Mouse (Mus musculus): Measurements from ENCODE around the gene Arhgap17. TPM values are rescaled to one million over a fixed set of nuclear protein-coding genes. Genes with fewer than 3 reads are reported as not detected.

Gene Arhgap17
- polyA plus RNA-seq, 1 experiment, result 38.3 TPM

GRCm38 (mm10) chr7:123385693-123386407 is 16.1 kb upstream of the Arhgap17 start:
- no peak overlapping the region for H3K4me3 ChIP-seq (replicated peaks; ENCODE audit: control insufficient read depth, low read depth, low read length)
- no peaks in the 10 kb centered on the region for H3K4me1 ChIP-seq (ENCODE audit: control insufficient read depth, insufficient read depth, low read length)
- TF ChIP-seq CTCF (IDR thresholded peaks at IDR 0.05; ENCODE audit: control insufficient read depth, insufficient read depth, low read length), result no peak
- TF ChIP-seq POLR2A (IDR thresholded peaks at IDR 0.05; ENCODE audit: borderline replicate concordance, control insufficient read depth, low read depth, low read length), result no peak
- 82% methylated on average over 11 of the region's 11 CpGs for WGBS
- no peak overlapping the region for H3K27ac ChIP-seq (ENCODE audit: control insufficient read depth, insufficient read depth, low read depth, low read length, poor library complexity)

GRCm38 (mm10) chr7:123377443-123378400 is 8.0 kb upstream of the Arhgap17 start:
- peak overlapping the region; percentile 90 for H3K4me3 ChIP-seq (replicated peaks; ENCODE audit: control insufficient read depth, low read depth, low read length)
- H3K27ac ChIP-seq (ENCODE audit: control insufficient read depth, insufficient read depth, low read depth, low read length, poor library complexity), result peak overlapping the region; percentile 31; the same call in 1 of the 2 replicates
- 4% methylated on average over 41 of the region's 41 CpGs for WGBS
- TF ChIP-seq CTCF (IDR thresholded peaks at IDR 0.05; ENCODE audit: control insufficient read depth, insufficient read depth, low read length) (no peak), POLR2A (IDR thresholded peaks at IDR 0.05; ENCODE audit: borderline replicate concordance, control insufficient read depth, low read depth, low read length) (peak; percentile 58)
- no peaks in the 10 kb centered on the region; the same call in 1 of the 2 replicates for H3K4me1 ChIP-seq (ENCODE audit: control insufficient read depth, insufficient read depth, low read length)

GRCm38 (mm10) chr7:123371501-123371900 is 1.8 kb upstream of the Arhgap17 start:
- Histone ChIP-seq H3K4me1 (ENCODE audit: control insufficient read depth, insufficient read depth, low read length) (peaks cover 4% of the 10 kb centered on the region; the same call in 1 of the 2 replicates), H3K27ac (ENCODE audit: control insufficient read depth, insufficient read depth, low read depth, low read length, poor library complexity) (no peak overlapping the region), H3K4me3 (replicated peaks; ENCODE audit: control insufficient read depth, low read depth, low read length) (no peak overlapping the region)
- TF ChIP-seq CTCF (IDR thresholded peaks at IDR 0.05; ENCODE audit: control insufficient read depth, insufficient read depth, low read length), result 0 out of 2 replicates have a peak, but pooled peaks have one; percentile 16
- TF ChIP-seq POLR2A (IDR thresholded peaks at IDR 0.05; ENCODE audit: borderline replicate concordance, control insufficient read depth, low read depth, low read length), result no peak
- WGBS, result 35% methylated on average over 3 of the region's 3 CpGs

GRCm38 (mm10) chr7:123370700-123371099 is 985 bp upstream of the Arhgap17 start:
- H3K4me1 ChIP-seq (ENCODE audit: control insufficient read depth, insufficient read depth, low read length), result peaks cover 9% of the 10 kb centered on the region; the same call in 1 of the 2 replicates
- no peak overlapping the region; the same call in 1 of the 2 replicates for H3K27ac ChIP-seq (ENCODE audit: control insufficient read depth, insufficient read depth, low read depth, low read length, poor library complexity)
- peak overlapping the region; percentile 84 for H3K4me3 ChIP-seq (replicated peaks; ENCODE audit: control insufficient read depth, low read depth, low read length)
- TF ChIP-seq POLR2A (IDR thresholded peaks at IDR 0.05; ENCODE audit: borderline replicate concordance, control insufficient read depth, low read depth, low read length) (no peak), CTCF (IDR thresholded peaks at IDR 0.05; ENCODE audit: control insufficient read depth, insufficient read depth, low read length) (no peak)
- 72% methylated on average over 9 of the region's 9 CpGs for WGBS

GRCm38 (mm10) chr7:123368778-123369746 is 653 bp downstream of the Arhgap17 start:
- H3K4me3 ChIP-seq (replicated peaks; ENCODE audit: control insufficient read depth, low read depth, low read length), result peak overlapping the region; percentile 84
- peaks cover 13% of the 10 kb centered on the region; the same call in 1 of the 2 replicates for H3K4me1 ChIP-seq (ENCODE audit: control insufficient read depth, insufficient read depth, low read length)
- WGBS, result 1% methylated on average over 51 of the region's 51 CpGs
- no peak for TF ChIP-seq POLR2A (IDR thresholded peaks at IDR 0.05; ENCODE audit: borderline replicate concordance, control insufficient read depth, low read depth, low read length)
- peak overlapping the region; percentile 55 for H3K27ac ChIP-seq (ENCODE audit: control insufficient read depth, insufficient read depth, low read depth, low read length, poor library complexity)

- WGBS, result 16% methylated on average over 2 of the region's 2 CpGs
- peaks cover 13% of the 10 kb centered on the region; the same call in 1 of the 2 replicates for H3K4me1 ChIP-seq (ENCODE audit: control insufficient read depth, insufficient read depth, low read length)
- TF ChIP-seq POLR2A (IDR thresholded peaks at IDR 0.05; ENCODE audit: borderline replicate concordance, control insufficient read depth, low read depth, low read length) (no peak), CTCF (IDR thresholded peaks at IDR 0.05; ENCODE audit: control insufficient read depth, insufficient read depth, low read length) (no peak)
- peak overlapping the region; percentile 58 for H3K4me3 ChIP-seq (replicated peaks; ENCODE audit: control insufficient read depth, low read depth, low read length)
- peak overlapping the region; percentile 43; the same call in 1 of the 2 replicates for H3K27ac ChIP-seq (ENCODE audit: control insufficient read depth, insufficient read depth, low read depth, low read length, poor library complexity)
Measured at GRCm38 (mm10) chr7:123368187-123368586, 1.5 kb downstream of the Arhgap17 start.
